Mouse (Mus musculus) bone marrow macrophage, adult 2 months (primary cell): ENCODE data around the gene Map2k7. TPM values are rescaled to one million over a fixed set of nuclear protein-coding genes. Genes with fewer than 3 reads are reported as not detected.

Source experiments
- H3K27ac ChIP-seq: 2 replicates; pipeline ENCODE4 v1.5.1; 2012; ENCODE audit warnings: low read depth, low read length; ENCODE audit not compliant: insufficient read depth
- H3K4me1 ChIP-seq: 2 replicates; pipeline ENCODE4 v1.6.1; 2012; ENCODE audit warnings: low read length; ENCODE audit not compliant: control insufficient read depth, insufficient read depth
- H3K4me3 ChIP-seq: 2 replicates; pipeline ENCODE4 v1.5.1; 2012; ENCODE audit warnings: mild to moderate bottlenecking, low read length, moderate library complexity; ENCODE audit not compliant: insufficient read depth
- CTCF ChIP-seq: IDR thresholded peaks from 2 replicates; pipeline ENCODE4 v1.5.1; 2012; ENCODE audit warnings: low read depth, mild to moderate bottlenecking, low read length, moderate library complexity
- POLR2A ChIP-seq: IDR thresholded peaks from 2 replicates; pipeline ENCODE4 v1.6.1; 2012; ENCODE audit warnings: mild to moderate bottlenecking, low read depth, low read length, borderline replicate concordance
- polyA plus RNA-seq: library from polyadenylated mRNA; stranded (reverse); fragments of >200 nt; gene quantifications from 2 replicates; pipeline ENCODE4 v1.2.4, GENCODE M21; 2012; ENCODE audit not compliant: missing spikeins, insufficient read depth, insufficient read length

The Map2k7 gene
- polyA plus RNA-seq, 1 experiment, result 75.4 TPM

DNA sequence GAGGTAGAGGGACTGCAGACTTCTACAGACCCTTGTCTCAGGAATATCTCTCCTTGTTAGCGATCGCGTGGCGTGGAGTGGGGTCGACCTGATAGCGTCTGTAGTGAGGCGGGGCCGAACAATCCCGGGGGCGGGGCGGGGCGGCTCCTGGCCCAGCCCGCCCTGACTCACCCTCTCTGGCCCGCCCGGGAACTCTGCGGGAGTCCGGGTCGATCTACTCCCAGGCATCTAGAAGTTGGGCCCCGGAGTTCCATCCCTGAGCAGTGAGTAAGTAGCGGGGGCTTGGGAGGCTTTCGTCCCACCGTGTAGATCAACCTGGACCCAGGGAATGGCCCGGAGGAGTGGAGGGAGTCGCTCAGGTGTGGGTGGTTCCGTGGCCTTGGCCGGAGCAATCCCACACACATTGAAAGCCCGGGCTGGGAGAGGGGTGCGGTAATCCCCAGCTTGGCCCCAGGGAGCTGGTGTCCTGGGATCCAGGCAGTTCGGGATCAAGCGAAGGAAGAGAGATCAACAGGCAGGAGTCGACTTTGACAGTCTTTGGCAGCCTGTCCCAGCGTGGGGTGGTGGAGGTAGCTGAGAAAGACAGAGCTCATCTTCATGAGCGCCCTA, 11.7 kb upstream of the Map2k7 start, which contains the start of gene Lrrc8e:
Gene Lrrc8e, plus strand, starts transcription at position 89 of the 609 bp plus-strand sequence.
- Histone ChIP-seq H3K27ac (no peak within 1 kb of the TSS), H3K4me3 (no peak within 1 kb of the TSS), H3K4me1 (no peaks in the 10 kb centered on the region)
- TF ChIP-seq POLR2A, result no peak

DNA sequence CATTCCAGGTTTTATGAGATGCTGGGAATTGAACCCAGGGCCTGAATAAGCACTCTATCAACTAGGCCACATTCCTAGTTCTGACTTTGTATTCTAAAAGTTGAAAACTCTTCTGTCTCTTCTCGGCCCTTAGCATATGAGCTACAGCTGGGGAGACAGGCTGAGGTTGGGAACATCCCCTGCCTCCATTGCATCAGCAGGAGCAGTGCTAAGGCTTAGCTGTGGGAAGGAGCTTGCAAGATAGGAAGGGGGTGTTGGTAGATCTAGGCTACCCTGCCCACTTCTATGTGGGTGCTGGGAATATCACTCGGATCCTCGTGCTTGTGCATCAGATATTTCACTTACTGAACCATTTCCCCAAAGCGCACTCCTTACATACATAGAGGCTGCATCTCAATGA, 10.6 kb upstream of the Map2k7 start:
- no peak overlapping the region for H3K4me3 ChIP-seq
- TF ChIP-seq CTCF (no peak), POLR2A (no peak)
- H3K27ac ChIP-seq, result no peak overlapping the region
- H3K4me1 ChIP-seq, result no peaks in the 10 kb centered on the region

DNA sequence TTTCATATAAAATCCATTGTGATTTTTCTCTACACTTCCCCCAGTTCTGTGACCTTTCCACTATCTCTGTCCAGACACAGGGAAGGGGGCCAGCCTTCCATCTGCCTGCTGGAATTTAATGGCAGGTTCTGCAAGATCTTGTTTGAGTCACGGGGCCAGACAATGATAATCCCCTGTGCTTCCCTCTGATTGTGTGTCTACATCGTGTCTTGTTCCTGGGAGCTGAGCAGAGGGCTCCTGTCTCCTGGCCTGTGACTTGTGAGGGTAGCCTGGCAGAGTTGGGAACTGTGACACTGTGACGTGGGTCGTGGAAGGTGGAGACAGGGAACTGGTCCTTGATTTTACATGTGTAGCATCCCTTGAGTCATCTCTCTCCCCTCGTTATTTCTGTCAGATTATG, 8.8 kb upstream of the Map2k7 start:
- no peak overlapping the region for H3K27ac ChIP-seq
- no peak overlapping the region for H3K4me3 ChIP-seq
- no peak for TF ChIP-seq CTCF
- TF ChIP-seq POLR2A, result no peak
- no peaks in the 10 kb centered on the region for H3K4me1 ChIP-seq

DNA sequence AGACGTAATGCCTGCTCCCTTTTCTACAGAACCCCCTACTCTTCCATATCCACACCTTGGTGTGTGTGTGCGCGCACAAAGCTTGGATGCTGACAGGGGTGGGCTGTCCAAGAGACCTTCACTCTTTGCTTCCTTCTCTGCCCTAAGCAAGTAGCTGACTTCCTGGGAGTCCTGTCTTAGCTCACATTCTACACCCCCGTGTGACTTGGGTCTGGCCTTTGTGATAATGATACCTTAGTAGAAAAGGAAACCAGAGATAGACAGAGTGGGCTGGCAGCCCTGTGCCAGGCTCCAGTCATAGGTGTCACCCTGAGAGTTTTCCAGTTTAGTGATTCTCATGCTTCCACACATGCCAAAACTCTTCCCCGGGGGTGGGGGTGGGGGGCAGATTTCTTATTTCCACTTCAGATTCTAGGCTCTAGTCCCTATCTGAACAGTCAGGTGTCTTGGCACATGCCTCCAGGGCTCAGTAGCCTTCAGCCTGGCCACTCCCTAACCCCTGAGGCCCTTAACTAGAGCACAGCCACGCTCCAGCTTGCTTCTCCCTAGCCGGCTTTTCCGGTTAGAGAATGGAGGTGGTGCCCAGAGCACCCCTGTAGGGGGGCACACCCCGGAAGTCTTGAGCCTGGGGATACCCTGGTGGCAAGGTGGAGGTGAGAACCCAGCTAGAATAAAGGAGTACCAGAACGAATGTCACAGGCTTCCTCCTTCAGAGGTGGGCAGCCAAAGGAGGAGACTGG, 7.8 kb upstream of the Map2k7 start:
- no peak for TF ChIP-seq POLR2A
- TF ChIP-seq CTCF, result no peak
- Histone ChIP-seq H3K4me1 (no peaks in the 10 kb centered on the region), H3K4me3 (no peak overlapping the region), H3K27ac (no peak overlapping the region)

DNA sequence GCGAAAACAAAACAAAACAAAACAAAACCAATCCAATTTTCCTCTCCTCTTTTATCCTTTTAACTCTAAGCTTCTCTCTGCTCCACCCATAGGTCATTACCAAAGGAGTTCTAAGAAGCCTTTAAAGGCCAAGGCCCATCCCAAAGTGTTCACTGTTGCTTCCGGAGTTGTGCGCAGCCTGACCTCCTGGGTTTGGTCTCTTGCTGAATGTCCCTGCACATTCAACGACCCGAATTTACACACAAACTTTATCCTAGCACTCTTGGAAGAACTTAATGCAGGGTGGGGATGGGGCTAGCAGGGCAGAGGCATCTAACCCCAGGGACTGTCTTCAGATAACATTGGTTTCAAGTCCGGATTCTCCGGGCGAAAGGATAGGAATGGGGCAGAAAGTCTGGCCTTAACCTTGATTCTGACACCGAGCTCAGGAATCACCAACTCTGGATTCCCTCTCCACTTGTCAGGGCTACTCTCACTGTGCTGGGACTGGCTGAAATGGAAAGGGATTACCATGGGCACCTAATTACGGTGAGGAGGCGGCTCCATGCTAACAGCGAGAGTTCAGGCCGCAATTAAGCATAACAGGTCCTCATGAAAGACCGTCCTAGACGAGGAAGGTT, 616 bp upstream of the Map2k7 start:
- Histone ChIP-seq H3K27ac (peak overlapping the region; percentile 82), H3K4me3 (peak overlapping the region; percentile 65), H3K4me1 (peaks cover 18% of the 10 kb centered on the region)
- no peak for TF ChIP-seq CTCF
- no peak for TF ChIP-seq POLR2A

DNA sequence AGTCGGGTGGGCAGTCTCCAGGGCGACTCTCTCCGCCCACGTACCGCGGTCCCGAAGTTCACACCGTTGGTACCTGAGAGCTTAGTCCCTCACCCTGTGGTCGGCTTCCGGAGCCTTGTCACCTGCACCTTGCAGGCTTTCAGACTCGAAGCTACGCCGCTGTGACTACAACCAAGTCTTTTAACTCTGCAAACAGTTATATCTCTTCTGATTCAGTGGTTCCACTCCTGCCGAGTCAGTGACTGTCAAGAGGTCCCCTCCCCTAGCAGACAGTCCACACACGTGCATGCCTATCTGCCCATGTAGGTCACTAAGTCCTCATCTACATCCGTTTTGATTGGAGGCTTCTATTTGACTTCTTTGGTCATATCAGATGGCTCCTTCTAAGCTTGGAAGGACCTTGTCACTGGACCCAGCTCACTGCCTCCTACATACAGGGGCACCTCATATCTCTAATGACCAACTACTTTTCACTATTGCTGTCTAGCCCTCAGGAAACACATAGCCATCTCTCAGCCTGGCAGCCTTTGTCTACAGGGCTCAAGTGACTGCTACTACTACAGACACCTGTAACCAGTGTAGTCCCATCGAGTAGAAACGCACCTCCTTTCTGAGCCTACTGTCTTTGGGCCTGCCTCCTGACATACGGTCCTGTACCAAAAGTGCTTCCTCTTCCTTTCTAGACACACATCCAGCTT, 802 bp downstream of the Map2k7 start:
- Histone ChIP-seq H3K27ac (peak overlapping the region; percentile 22), H3K4me3 (peak overlapping the region; percentile 65), H3K4me1 (peaks cover 18% of the 10 kb centered on the region)
- no peak for TF ChIP-seq CTCF
- TF ChIP-seq POLR2A, result no peak

DNA sequence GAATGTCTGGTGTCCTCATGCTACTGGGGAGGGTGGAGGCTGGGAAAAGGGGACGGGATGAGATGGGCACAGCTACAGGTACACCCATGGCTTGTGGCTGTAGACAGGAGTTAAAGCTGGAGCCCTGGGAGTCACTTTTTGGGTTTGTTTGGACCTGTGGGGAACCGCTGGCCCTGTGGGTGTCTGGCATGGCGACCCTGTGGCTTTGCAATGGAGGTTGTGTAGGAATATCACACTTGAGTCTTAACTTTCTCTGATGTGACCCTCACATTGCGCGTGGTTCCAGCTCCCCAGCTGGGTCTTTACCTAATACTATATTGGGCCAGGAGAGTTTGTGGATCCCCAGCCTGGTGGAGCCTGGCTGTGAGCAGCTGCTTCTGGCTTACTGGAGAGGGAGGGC, 6.5 kb downstream of the Map2k7 start:
- Histone ChIP-seq H3K4me3 (no peak overlapping the region), H3K27ac (no peak overlapping the region)
- TF ChIP-seq POLR2A (no peak), CTCF (no peak)

DNA sequence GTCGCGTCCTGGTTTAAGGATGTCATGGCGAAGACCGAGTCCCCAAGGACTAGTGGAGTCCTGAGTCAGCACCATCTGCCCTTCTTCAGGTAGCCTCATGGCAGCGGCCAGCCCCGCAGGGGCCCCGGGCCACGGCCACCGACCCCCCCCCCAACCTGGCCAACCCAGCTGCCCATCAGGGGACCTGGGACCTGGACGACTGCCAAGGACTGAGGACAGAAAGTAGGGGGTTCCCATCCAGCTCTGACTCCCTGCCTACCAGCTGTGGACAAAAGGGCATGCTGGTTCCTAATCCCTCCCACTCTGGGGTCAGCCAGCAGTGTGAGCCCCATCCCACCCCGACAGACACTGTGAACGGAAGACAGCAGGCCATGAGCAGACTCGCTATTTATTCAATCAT, 7.2 kb downstream of the Map2k7 start:
- TF ChIP-seq POLR2A (no peak), CTCF (no peak)
- Histone ChIP-seq H3K27ac (no peak overlapping the region), H3K4me3 (no peak overlapping the region), H3K4me1 (no peaks in the 10 kb centered on the region)

More for the DNA sequence above, 6.5 kb downstream of the Map2k7 start:
- H3K4me1 ChIP-seq, result peaks cover 6% of the 10 kb centered on the region

DNA sequence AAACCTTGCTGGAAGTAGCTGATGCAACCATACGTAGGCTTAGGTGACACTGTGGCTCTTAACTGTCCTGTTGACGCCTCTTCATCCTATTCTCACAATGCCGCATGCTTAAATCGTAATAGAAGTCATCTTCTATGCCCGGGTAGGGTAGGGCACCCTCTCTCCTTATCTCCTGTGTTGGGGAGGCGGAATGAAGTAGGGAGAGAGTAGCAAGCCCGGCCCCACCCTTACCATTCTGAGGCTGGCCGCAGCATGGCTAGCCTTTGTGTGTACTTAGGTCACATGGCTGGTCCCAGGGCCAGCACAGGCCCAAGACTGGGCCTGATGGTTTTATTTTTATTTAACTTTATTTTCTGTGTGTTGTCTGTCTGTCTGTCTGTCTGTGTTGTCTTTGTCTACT, 8.7 kb downstream of the Map2k7 start:
- H3K27ac ChIP-seq, result no peak overlapping the region
- no peak overlapping the region for H3K4me3 ChIP-seq
- H3K4me1 ChIP-seq, result peaks cover 9% of the 10 kb centered on the region
- TF ChIP-seq POLR2A (no peak), CTCF (no peak)

DNA sequence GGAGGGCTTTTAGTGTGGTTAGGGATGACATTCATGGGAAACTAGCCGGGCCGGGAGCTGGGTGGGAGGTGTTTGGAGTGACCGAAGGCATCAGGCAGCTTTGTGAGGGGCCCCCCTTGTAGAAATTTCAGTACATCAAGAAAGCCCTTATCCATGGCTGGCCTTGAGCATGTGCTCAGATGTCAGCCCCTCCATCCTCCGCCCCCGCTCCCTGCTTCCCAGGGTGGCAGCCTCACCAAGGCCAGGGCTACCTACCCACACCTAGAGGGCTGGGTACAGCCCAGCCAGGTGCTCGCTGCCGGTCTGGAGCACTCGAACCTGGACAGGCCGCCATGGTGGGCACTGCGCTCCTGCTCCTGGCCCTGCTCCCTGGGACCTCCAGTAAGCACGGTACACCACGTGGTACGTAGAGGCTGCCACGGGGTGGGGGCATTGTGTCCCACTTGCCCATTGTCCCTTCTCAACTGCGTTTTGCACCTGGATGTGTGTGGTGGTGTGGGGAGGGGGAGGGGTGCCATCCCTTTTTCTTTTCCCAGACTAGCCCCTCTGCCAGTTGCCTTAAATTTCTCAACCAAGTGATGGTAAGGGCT, 9.5 kb downstream of the Map2k7 start, which contains the start of gene Tgfbr3l:
Gene Tgfbr3l, plus strand, starts transcription at position 264 of the 590 bp plus-strand sequence.
- Histone ChIP-seq H3K4me1 (peaks cover 13% of the 10 kb centered on the region), H3K27ac (no peak within 1 kb of the TSS), H3K4me3 (no peak within 1 kb of the TSS)
- TF ChIP-seq POLR2A, result no peak
- no peak for TF ChIP-seq CTCF
